Mouse (Mus musculus) spleen, adult 18-20 months (tissue): Measurements from ENCODE around the gene Rc3h2.

Experiments
- DNase-seq, 2 experiments: peaks; one replicate each; pipeline ENCODE4 v3.0.0; 2022; ENCODE audit warnings: mixed read lengths in 2 of 2

Rc3h2 gene

DNA sequence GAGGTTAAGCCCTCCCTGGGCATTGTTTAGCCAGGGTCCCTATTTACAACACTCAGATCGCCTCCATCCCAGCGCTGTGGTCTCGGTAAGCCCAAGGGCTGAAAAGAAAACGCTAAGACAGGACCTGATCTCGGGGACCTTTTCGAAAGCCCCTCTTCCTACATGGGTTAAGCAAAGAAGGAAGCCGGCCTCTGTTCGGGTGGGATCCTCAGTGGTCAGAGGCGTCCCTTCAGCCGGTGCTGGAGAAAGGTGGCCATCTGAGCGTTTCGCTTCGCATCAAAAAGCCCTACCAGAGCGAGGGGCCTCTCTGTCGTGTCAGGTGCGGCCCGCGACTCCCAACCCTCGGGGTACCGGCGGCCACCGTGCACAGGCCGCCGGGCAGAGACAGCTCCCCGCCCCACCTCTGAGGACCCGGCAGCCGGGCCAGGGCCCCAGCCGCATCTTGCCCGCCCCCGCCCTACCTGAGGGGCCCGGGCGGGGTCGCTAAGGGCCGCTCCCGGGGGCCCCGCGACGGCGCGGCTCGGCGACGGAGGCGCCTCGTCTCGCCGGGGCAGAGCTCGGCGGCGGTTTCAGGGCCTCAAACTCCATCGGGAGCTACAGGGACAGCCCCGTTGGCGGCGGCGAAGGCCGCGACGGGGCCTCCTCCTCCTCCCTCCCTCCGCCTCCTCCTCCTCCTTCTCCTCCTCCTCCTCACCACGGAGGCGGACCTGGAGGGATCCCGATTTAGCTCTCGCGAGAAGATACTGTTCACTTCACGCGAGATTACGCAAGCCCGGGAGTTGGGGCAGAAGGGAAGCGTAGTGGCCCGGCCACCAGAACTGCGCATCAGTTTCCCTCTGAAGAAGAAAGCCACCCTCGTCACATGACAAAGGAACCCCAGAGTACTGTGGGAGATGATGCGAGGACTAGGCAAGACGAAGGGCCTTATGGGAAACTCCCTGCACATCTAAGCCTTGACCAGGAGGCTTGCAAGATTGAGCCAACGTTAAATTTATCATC, at the start of gene Rc3h2:
Gene Rc3h2, minus strand, starts transcription at position 598 of the 999 bp plus-strand sequence.
- DNase-seq = peak; percentile 83 to 90

- no peak for DNase-seq
Measured at GRCm38 (mm10) chr2:37466266-37466665, 43.6 kb upstream of the Rc3h2 start.

DNA sequence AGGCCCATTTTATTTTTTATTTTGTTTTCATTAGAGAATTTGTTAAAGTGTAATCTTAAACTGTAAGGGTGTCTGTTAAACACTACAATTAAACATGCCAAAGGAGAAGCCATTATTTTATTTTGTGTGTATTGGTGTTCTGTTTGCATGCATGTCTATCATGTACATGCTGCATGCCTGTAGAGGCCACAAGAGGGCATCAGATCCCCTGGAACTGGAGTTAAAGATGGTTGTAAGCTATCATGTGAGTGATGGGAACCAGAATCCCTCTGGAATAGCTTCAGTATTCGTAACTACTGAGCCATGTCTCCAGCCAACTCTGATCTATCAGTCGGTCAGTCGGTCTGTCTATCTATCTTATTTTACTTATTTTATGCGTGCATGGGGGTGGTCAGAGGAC, 38.0 kb upstream of the Rc3h2 start:
- no peak for DNase-seq

- DNase-seq = no peak
Measured at GRCm38 (mm10) chr2:37452376-37452760, 29.7 kb upstream of the Rc3h2 start.

GRCm38 (mm10) chr2:37451667-37452375, 29.1 kb upstream of the Rc3h2 start:
- DNase-seq = peak; percentile 87

- DNase-seq = peak; percentile 87 to 88
Measured at GRCm38 (mm10) chr2:37442611-37443591, 20.2 kb upstream of the Rc3h2 start, which contains the start of the genes Zbtb26, Zbtb6 and Rabgap1. Gene Zbtb26 (minus strand): TSS chr2:37443135. Gene Zbtb6 (minus strand): TSS chr2:37443171. Gene Rabgap1 (plus strand): TSS chr2:37443279.

GRCm38 (mm10) chr2:37431609-37432008, 8.9 kb upstream of the Rc3h2 start:
- DNase-seq = no peak

- peak; percentile 55 to 64 for DNase-seq
Measured at GRCm38 (mm10) chr2:37430593-37431464, 8.1 kb upstream of the Rc3h2 start.

- no peak for DNase-seq
Measured at GRCm38 (mm10) chr2:37423671-37424070, 968 bp upstream of the Rc3h2 start.

- DNase-seq = no peak
Measured at GRCm38 (mm10) chr2:37421903-37422302, 800 bp downstream of the Rc3h2 start.

DNA sequence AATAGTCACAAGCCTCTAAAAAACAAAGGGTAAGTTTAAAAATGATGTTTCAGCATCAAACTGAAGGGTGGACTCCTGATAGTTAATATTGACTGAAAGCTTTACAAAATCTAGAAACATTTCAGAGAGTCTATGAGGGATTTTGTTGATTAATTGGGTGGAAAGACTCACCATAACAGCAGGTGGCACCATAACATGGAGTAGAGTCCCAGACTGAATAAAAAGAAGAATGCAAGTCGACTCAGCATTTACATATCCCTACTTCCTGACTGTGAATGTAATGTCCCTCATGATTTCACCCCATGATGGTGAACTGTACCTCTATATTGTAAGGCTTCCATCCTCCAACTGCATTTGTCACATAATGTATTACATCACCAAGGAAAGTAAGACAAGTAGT, 27.2 kb downstream of the Rc3h2 start:
- no peak for DNase-seq

GRCm38 (mm10) chr2:37382921-37383320, 39.8 kb downstream of the Rc3h2 start:
- DNase-seq = no peak

DNA sequence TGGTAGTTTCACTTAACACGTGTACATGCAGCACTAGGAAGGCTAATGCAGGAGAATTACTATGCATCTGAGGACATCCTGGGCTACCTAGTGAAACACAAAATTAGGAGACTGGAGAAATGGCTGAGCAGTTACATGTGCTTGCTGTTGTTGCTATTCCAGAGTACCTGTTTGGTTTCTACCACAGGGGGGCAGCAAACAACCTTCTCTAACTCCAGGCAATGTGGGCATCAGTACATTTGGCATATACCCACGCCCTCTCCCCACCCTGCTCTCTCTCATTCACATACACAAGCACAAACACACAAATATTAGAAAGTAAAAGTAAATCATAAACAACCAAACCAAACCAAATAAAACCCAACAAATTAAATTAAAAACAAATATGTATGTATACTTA, 42.5 kb downstream of the Rc3h2 start:
- DNase-seq = peak in 1 of 2 experiments; percentile 52

- no peak for DNase-seq
Measured at GRCm38 (mm10) chr2:37376018-37376417, 46.7 kb downstream of the Rc3h2 start.

- no peak for DNase-seq
Measured at GRCm38 (mm10) chr2:37370651-37371050, 52.1 kb downstream of the Rc3h2 start.

DNA sequence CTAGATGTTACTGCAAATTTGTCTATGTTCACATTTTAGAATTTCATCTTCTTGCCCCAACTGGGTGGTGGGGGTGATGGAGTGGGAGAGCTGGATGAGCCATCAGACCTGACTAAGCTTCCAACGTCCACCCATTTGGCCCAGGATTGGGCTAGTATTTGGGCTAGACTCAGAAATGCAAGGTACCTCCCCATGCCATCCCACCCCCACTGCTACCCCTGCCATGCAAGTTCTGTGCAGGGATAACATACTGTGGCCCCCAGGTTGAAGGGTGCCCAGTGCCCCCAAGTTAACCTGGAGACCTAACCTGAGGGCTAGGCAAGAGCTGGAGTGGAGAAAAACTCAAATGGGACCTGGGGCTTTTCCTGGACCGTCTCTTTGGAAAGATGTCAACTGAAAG, 62.8 kb downstream of the Rc3h2 start:
- no peak for DNase-seq

DNA sequence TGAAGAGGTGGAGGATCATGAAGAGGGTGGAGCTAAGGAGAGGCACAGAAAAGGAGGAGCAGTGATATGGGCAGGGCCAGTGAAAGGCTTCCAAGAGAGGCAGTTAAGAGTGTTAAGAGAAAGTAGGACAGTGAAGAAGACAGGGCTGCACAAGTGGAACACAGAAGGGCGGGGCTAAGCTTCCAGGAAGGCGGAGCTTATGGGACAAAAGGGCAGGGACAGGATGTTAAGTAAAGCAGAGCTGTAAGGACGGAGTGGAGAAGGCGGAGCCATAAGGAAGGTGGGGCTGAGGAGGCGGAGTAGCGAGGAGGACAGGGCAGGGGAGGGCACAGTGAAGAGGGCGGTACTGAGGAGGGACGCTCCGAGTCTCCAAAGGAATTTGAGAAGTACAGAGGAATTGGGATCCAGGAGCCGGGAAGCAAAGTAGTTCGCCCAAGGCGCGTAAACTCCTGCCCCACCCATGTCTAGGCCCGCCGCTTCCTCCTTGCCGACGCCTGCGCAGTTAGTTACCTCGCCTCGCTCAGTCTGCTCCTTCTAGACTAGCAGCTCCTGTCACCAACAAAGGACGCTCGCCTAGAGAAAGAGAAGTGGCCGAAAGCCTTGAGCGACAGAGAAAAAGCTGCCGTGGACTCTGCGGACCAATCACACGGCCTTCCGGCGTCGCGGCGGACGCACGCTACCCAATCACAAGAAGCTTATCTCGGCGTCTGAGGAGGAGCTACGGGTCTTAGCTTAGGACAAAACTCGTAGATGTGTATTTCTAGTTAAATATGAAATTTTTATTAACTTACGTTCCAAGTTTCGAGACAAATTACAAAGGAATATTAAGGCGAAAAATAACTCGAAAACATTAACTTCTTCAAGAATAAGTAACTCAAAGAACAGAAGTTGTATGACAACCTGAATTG, 63.8 kb downstream of the Rc3h2 start, which contains the start of gene Pdcl:
Gene Pdcl, minus strand, starts transcription at position 700 of the 908 bp plus-strand sequence.
- DNase-seq = peak; percentile 84 to 86

DNA sequence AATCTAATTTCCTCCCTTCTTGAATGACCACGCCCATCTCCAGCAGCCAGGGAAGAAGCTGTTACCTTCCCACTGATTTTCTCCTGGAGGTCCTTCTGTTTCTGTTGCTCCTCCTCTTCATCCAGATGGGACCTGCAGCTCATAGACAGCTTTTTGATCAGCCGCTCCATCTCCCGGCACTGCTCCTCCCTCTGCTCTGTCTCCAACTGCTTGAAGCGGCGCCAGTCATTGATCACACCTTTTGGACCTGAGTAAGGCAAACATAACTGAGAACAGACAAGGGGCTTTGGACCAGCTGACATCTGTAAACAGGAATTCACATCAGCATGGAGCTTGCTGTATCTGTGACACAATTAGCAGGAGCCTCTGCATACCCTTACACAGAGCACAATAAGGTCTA, 67.1 kb downstream of the Rc3h2 start:
- no peak for DNase-seq

- DNase-seq = no peak
Measured at GRCm38 (mm10) chr2:37351671-37352070, 71.0 kb downstream of the Rc3h2 start.
